Comparison of ENCODE assay signal across 8 mouse cellular contexts in the genomic region with DNA sequence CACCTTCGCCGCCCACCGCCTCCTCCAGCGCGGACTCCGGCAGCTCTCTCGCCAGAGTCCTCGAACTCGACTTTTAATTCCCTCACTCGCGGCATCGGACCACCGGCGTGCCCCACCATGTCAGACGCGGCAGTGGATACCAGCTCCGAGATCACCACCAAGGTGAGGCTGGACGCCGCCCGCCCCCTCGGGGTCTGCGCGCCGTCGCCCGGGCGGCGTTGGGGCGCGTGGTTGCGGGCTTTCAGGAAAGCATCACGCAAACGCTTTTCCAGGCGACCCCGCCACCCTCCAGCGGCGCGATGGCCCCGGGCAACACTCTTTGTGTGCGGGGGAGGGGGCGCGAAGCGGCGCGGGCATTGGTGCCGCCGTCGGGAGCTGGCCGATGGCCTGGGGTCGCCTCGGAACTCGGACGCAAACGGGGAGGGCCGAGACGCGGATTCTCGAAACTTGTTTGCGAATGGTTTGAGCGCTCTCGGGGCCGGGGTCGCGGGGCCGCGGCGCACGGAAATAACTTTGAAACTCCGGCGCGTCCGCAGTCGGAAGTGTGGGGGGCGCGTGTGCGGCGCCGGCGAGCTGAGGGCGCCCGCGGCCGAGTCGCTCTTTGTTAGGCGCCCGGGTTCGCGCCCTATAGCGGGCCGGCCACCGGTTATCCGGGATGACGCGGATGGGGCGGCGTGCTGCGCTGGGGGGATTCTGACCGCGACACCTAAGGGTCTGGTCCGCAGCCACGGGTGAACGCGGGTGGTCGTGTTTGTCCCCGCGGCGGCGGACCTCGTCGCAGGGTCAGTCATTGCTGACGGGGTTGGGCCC. TPM values are rescaled to one million over a fixed set of nuclear protein-coding genes. Genes with fewer than 3 reads are reported as not detected.
DNase-seq lines count a peak whose midpoint lies in the region; ATAC-seq and TF ChIP-seq lines count a peak whose summit lies in the region.

No protein-coding gene starts in this region.

- no peaks in the 10 kb centered on the region for H3K27me3 ChIP-seq in lung, embryonic 14.5 days (ENCODE audit: insufficient read depth, low read length)

- H3K9me3 ChIP-seq in lung, embryonic 14.5 days (ENCODE audit: low read depth, low read length), result no peaks in the 10 kb centered on the region

- H3K36me3 ChIP-seq in lung, embryonic 14.5 days (ENCODE audit: insufficient read depth), result peaks cover 38% of the 10 kb centered on the region

- DNase-seq in kidney, adult 18-20 months, result peak; percentile 53
- no peak for DNase-seq in kidney, adult 11 months
- DNase-seq in cerebellum, adult 9-10 months, result peak; percentile 77
- peak; percentile 11 to 50 for DNase-seq in gastrocnemius, postnatal 36 days
- DNase-seq in kidney, adult 8-10 months, result peak; percentile 36 to 41
- DNase-seq in lung, embryonic 14.5 days, result peak; percentile 64
- peak; percentile 30 for DNase-seq in right cerebral cortex, postnatal 25 days

- no peak for TF ChIP-seq CTCF in lung, embryonic 14.5 days (IDR thresholded peaks at IDR 0.05; ENCODE audit: low read depth)

- peak overlapping the region; percentile 96 for H3K27ac ChIP-seq in lung, embryonic 14.5 days (ENCODE audit: low read depth)

- intact Hi-C loops in gastrocnemius, postnatal 36 days (cut with DNase I), result no loop called here

- H3K4me1 ChIP-seq in lung, embryonic 14.5 days (ENCODE audit: insufficient read depth), result peaks cover 9% of the 10 kb centered on the region

- peak overlapping the region; percentile 99 for H3K4me3 ChIP-seq in lung, embryonic 14.5 days (ENCODE audit: low read depth, low read length)

- peak overlapping the region; percentile 91 for H3K4me2 ChIP-seq in lung, embryonic 14.5 days

- WGBS in lung, embryonic 14.5 days, result under 1% methylated on average over 111 of the region's 111 CpGs

- ATAC-seq in lung, embryonic 14.5 days (ENCODE audit: insufficient read depth), result no peak; the same call in 1 of the 2 replicates
- ATAC-seq in activated CD4-positive, CD25-positive, alpha-beta regulatory T cell, adult 4 months, result no peak

- H3K9ac ChIP-seq in lung, embryonic 14.5 days, result peak overlapping the region; percentile 100

RNA-seq across cellular contexts. Expression of a gene that starts 0.5 kb away (rescaled TPM):
- total RNA-seq in gastrocnemius, postnatal 36 days (2021), result 10 to 100 TPM; 74.6 to 88.0 TPM
- 3,453 and 3,547 TPM in 2 replicates for polyA plus RNA-seq in lung, embryonic 14.5 days (2014; fragmentation: Nextera tagmentation; extraction: Ambion mirVana)
- 1,000 to 10,000 TPM; 2,967 to 3,416 TPM for polyA plus RNA-seq in activated CD4-positive, CD25-positive, alpha-beta regulatory T cell, adult 4 months (2017; shearing (Covaris generic))

RNA-seq across cellular contexts. Expression of a gene that starts 55.4 kb away (rescaled TPM):
- 10 to 100 TPM; 22.8 to 25.1 TPM for total RNA-seq in gastrocnemius, postnatal 36 days (2021)
- polyA plus RNA-seq in lung, embryonic 14.5 days (2014; fragmentation: Nextera tagmentation; extraction: Ambion mirVana), result 57.6 and 58.5 TPM in 2 replicates
- polyA plus RNA-seq in activated CD4-positive, CD25-positive, alpha-beta regulatory T cell, adult 4 months (2017; shearing (Covaris generic)), result 10 to 100 TPM; 17.1 to 22.3 TPM

RNA-seq across cellular contexts. Expression of a gene that starts 55.7 kb away (rescaled TPM):
- 1 to 10 TPM; 7.8 to 9.1 TPM for total RNA-seq in gastrocnemius, postnatal 36 days (2021)
- polyA plus RNA-seq in lung, embryonic 14.5 days (2014; fragmentation: Nextera tagmentation; extraction: Ambion mirVana), result 37.6 and 38.0 TPM in 2 replicates
- polyA plus RNA-seq in activated CD4-positive, CD25-positive, alpha-beta regulatory T cell, adult 4 months (2017; shearing (Covaris generic)), result 10 to 100 TPM; 13.9 to 18.2 TPM
